Mouse (Mus musculus) cerebellum, adult 11 months (tissue): ENCODE results near the gene Eif5a.

Experiments used
- DNase-seq: peaks from one replicate; pipeline ENCODE4 v3.0.0; 2022

Gene Eif5a

DNA sequence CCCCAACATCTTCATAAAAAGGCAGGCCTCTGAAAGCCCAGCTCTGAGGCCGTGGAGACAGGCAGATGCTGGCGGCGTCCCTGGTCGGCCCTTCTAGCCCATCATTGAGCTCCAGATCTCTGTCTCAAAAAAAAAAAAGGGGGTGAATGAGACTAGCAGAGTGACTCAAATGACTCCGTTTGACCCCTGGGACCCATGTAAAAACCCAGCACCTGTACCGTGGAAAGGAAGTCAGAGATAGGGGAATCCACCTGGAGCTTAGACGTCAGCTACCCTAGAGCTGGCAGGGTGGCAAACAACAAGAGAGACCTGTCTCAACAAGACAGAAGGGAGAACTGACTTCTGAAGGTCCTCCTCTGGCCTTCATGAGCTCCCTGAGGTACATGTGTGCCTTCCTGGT is 49.9 kb downstream of the Eif5a start:
- DNase-seq = no peak

- no peak for DNase-seq
These were observed 51.3 kb downstream of the Eif5a start for GRCm38 (mm10) chr11:69870289-69871069.

- DNase-seq = no peak
These were observed 54.4 kb downstream of the Eif5a start for GRCm38 (mm10) chr11:69867335-69867734.
